11 mouse cellular contexts compared by ENCODE assay signal in genomic region chr10:128587697-128588096, GRCm38 (mm10). TPM values are rescaled to one million over a fixed set of nuclear protein-coding genes. Genes with fewer than 3 reads are reported as not detected.
A peak's percentile ranks its signal among the peaks of the same experiment; 100 is the strongest.
DNase-seq lines count a peak whose midpoint lies in the region; ATAC-seq and TF ChIP-seq lines count a peak whose summit lies in the region.
"Had no signal": no experiment of that assay in that cellular context is flagged by ENCODE, and none has a peak within 500 bp of the region (broad histone marks: within the 10 kb centered on the region; RNA-seq: fewer than 3 reads in every experiment).

No protein-coding gene starts in this region.

- H3K27ac ChIP-seq in lung, embryonic 15.5 days = peak overlapping the region; percentile 96
- H3K27ac ChIP-seq in liver, adult 2 months (replicated peaks; ENCODE audit: insufficient read depth, low read depth, low read length) = peak overlapping the region; percentile 97
- H3K27ac ChIP-seq: forebrain, embryonic 12.5 days; midbrain, embryonic 10.5 days had no signal

- WGBS in lung, embryonic 15.5 days = 34% methylated on average over 8 of the region's 8 CpGs
- 9% methylated on average over 8 of the region's 8 CpGs for whole genome bisulfite sequencing in liver, adult 2 months

- H3K4me3 ChIP-seq in lung, embryonic 15.5 days = peak overlapping the region; percentile 64
- peak overlapping the region; percentile 90 for H3K4me3 ChIP-seq in liver, adult 2 months (ENCODE audit: insufficient read depth, low read depth, low read length)
- H3K4me3 ChIP-seq: forebrain, embryonic 12.5 days; midbrain, embryonic 10.5 days had no signal

- peaks cover 38% of the 10 kb centered on the region for H3K4me1 ChIP-seq in lung, embryonic 15.5 days
- peaks cover 10% of the 10 kb centered on the region for H3K4me1 ChIP-seq in liver, adult 2 months (ENCODE audit: control insufficient read depth, insufficient read depth, low read length)

- 0 out of 2 replicates have a peak overlapping the region, but pooled peaks have one; percentile 56 for H3K9ac ChIP-seq in lung, embryonic 15.5 days
- peak overlapping the region; percentile 71 for H3K9ac ChIP-seq in liver, adult 2 months (ENCODE audit: low read depth, low read length)
- H3K9ac ChIP-seq: forebrain, embryonic 12.5 days had no signal

- no peak for ATAC-seq in lung, embryonic 15.5 days (ENCODE audit: borderline replicate concordance, extremely low read depth, low FRiP score, low TSS enrichment)

- DNase-seq in lung, postnatal 36 days = no peak
- peak; percentile 87 for DNase-seq in kidney, adult 11 months
- peak; percentile 97 for DNase-seq in liver, adult 2 months (ENCODE audit: extremely low read depth, low read depth, low spot score)
- peak; percentile 49 for DNase-seq in thymus, postnatal 14 days
- DNase-seq in urinary bladder, postnatal 36 days (ENCODE audit: low spot score in 2 of 2) = no peak
- no peak for DNase-seq in frontal cortex, postnatal 10 days (ENCODE audit: low spot score in 2 of 2)
- DNase-seq in gastrocnemius, adult 8-10 months (ENCODE audit: low spot score in 2 of 2) = no peak
- DNase-seq: heart, postnatal 36 days had no signal

- no peaks in the 10 kb centered on the region for H3K36me3 ChIP-seq in lung, embryonic 15.5 days
- H3K36me3 ChIP-seq in liver, adult 2 months (ENCODE audit: control insufficient read depth, insufficient read depth, low read length) = peaks cover 21% of the 10 kb centered on the region
- H3K36me3 ChIP-seq: forebrain, embryonic 12.5 days; midbrain, embryonic 10.5 days had no signal

- H3K79me2 ChIP-seq in liver, adult 2 months (ENCODE audit: control insufficient read depth, insufficient read depth, low read length) = peaks cover 14% of the 10 kb centered on the region; the same call in 1 of the 2 replicates

- peak overlapping the region; percentile 92 for H3K4me2 ChIP-seq in lung, embryonic 15.5 days
- H3K4me2 ChIP-seq: forebrain, embryonic 12.5 days had no signal

- no peaks in the 10 kb centered on the region for H3K9me3 ChIP-seq in lung, embryonic 15.5 days
- H3K9me3 ChIP-seq: forebrain, embryonic 12.5 days; midbrain, embryonic 10.5 days had no signal

- TF ChIP-seq CTCF in liver, adult 2 months (IDR thresholded peaks at IDR 0.05; ENCODE audit: low read depth, low read length) = peak; percentile 7; the same call in 1 of the 2 replicates

- peak; percentile 65; the same call in 1 of the 2 replicates for TF ChIP-seq POLR2A in liver, adult 2 months (IDR thresholded peaks at IDR 0.05; ENCODE audit: extremely low read depth, insufficient read depth, low read length)

- peaks cover 45% of the 10 kb centered on the region for H3K27me3 ChIP-seq in lung, embryonic 15.5 days
- H3K27me3 ChIP-seq in liver, adult 2 months (ENCODE audit: control insufficient read depth, insufficient read depth, low read length) = no peaks in the 10 kb centered on the region

RNA-seq across cellular contexts. Expression of gene Erbb3, which starts 1.8 kb away (rescaled TPM):
- polyA plus RNA-seq in lung, embryonic 15.5 days (2015; fragmentation: Nextera tagmentation; extraction: Ambion mirVana) = 21.3 and 22.9 TPM in 2 replicates
- total RNA-seq in liver, adult 2 months (2014; rRNA removed) = 92.9 and 115 TPM in 2 replicates
- 37.4 and 37.9 TPM in 2 replicates for polyA plus RNA-seq in liver, adult 2 months (2012; rRNA removed)
- total RNA-seq in gastrocnemius, adult 8-10 months (2022) = 1 to 10 TPM; 2.1 to 2.7 (median 2.2) TPM

RNA-seq across cellular contexts. Expression of gene Pa2g4, which starts 21.9 kb away (rescaled TPM):
- polyA plus RNA-seq in lung, embryonic 15.5 days (2015; fragmentation: Nextera tagmentation; extraction: Ambion mirVana) = 194 and 200 TPM in 2 replicates
- total RNA-seq in liver, adult 2 months (2014; rRNA removed) = 24.7 and 30.0 TPM in 2 replicates
- polyA plus RNA-seq in liver, adult 2 months (2012; rRNA removed) = 17.6 and 17.8 TPM in 2 replicates
- 10 to 100 TPM; 29.0 to 39.9 (median 33.1) TPM for total RNA-seq in gastrocnemius, adult 8-10 months (2022)

RNA-seq across cellular contexts. Expression of gene Rpl41, which starts 38.6 kb away (rescaled TPM):
- polyA plus RNA-seq in lung, embryonic 15.5 days (2015; fragmentation: Nextera tagmentation; extraction: Ambion mirVana) = 3,783 and 4,172 TPM in 2 replicates
- total RNA-seq in liver, adult 2 months (2014; rRNA removed) = 921 and 1,015 TPM in 2 replicates
- 794 TPM in 2 replicates for polyA plus RNA-seq in liver, adult 2 months (2012; rRNA removed)
- total RNA-seq in gastrocnemius, adult 8-10 months (2022) = 1,000 to 10,000 TPM in 2 of 4 experiments, 100 to 1,000 TPM in 2; 907 to 1,327 (median 1,023) TPM

RNA-seq across cellular contexts. Expression of gene Rps26, which starts 38.9 kb away (rescaled TPM):
- polyA plus RNA-seq in lung, embryonic 15.5 days (2015; fragmentation: Nextera tagmentation; extraction: Ambion mirVana) = 711 and 777 TPM in 2 replicates
- total RNA-seq in liver, adult 2 months (2014; rRNA removed) = 234 and 279 TPM in 2 replicates
- 425 and 439 TPM in 2 replicates for polyA plus RNA-seq in liver, adult 2 months (2012; rRNA removed)
- 100 to 1,000 TPM; 166 to 361 (median 250) TPM for total RNA-seq in gastrocnemius, adult 8-10 months (2022)

RNA-seq across cellular contexts. Expression of gene Zc3h10, which starts 40.1 kb away (rescaled TPM):
- 14.6 and 14.9 TPM in 2 replicates for polyA plus RNA-seq in lung, embryonic 15.5 days (2015; fragmentation: Nextera tagmentation; extraction: Ambion mirVana)
- 3.2 and 4.4 TPM in 2 replicates for total RNA-seq in liver, adult 2 months (2014; rRNA removed)
- polyA plus RNA-seq in liver, adult 2 months (2012; rRNA removed) = 6.8 and 8.1 TPM in 2 replicates
- 1 to 10 TPM; 5.7 to 7.5 (median 6.7) TPM for total RNA-seq in gastrocnemius, adult 8-10 months (2022)

Comparison
In these comparisons a context has a peak if more than half of its experiments do, and no peak if none do; other contexts are left out.
1. DNase-seq: peak in kidney, adult 11 months (single experiment), liver, adult 2 months (single experiment) and thymus, postnatal 14 days (single experiment); none in lung, postnatal 36 days (single experiment), urinary bladder, postnatal 36 days (0 of 2), frontal cortex, postnatal 10 days (0 of 2) and gastrocnemius, adult 8-10 months (0 of 2).
2. RNA of gene Erbb3, which starts 1.8 kb away (total RNA-seq): 92.9 to 115 TPM in liver, adult 2 months; 2.1 to 2.7 TPM in gastrocnemius, adult 8-10 months; every median in the first group is over 10 times any median in the second.